Mouse (Mus musculus) limb, embryonic 13.5 days (tissue): ENCODE data around the gene Zfp36l1. TPM values are rescaled to one million over a fixed set of nuclear protein-coding genes. Genes with fewer than 3 reads are reported as not detected.

ENCODE experiments used
- ATAC-seq: fragments of 200-750 bp; cut with Nextera tagmentation; 2 replicates; pipeline ENCODE4 v1.8.0; 2017; ENCODE audit warnings: low read depth, moderate number of reproducible peaks, moderate TSS enrichment; ENCODE audit not compliant: low FRiP score
- H3K27ac ChIP-seq: fragments of 300-500 bp; sonication (generic); 2 replicates; pipeline ENCODE4 v1.5.1; 2015; ENCODE audit warnings: inconsistent platforms, mild to moderate bottlenecking, moderate library complexity
- H3K27me3 ChIP-seq: fragments of 300-500 bp; sonication (generic); 2 replicates; pipeline ENCODE4 v1.6.1; 2015; ENCODE audit warnings: mild to moderate bottlenecking, inconsistent platforms
- H3K36me3 ChIP-seq: fragments of 300-500 bp; sonication (generic); 2 replicates; pipeline ENCODE4 v1.6.1; 2015; ENCODE audit warnings: inconsistent platforms, mild to moderate bottlenecking, moderate library complexity
- H3K4me1 ChIP-seq: fragments of 300-500 bp; sonication (generic); 2 replicates; pipeline ENCODE4 v1.6.1; 2015; ENCODE audit warnings: inconsistent platforms
- H3K4me2 ChIP-seq: fragments of 300-500 bp; sonication (generic); replicated peaks from 2 replicates; pipeline ENCODE4 v1.6.1; 2015; ENCODE audit warnings: inconsistent platforms, mild to moderate bottlenecking, moderate library complexity
- H3K4me3 ChIP-seq: fragments of 300-500 bp; sonication (generic); 2 replicates; pipeline ENCODE4 v1.5.1; 2015; ENCODE audit warnings: moderate library complexity, mild to moderate bottlenecking, inconsistent platforms
- H3K9ac ChIP-seq: fragments of 300-500 bp; sonication (generic); 2 replicates; pipeline ENCODE4 v1.6.1; 2015; ENCODE audit warnings: mild to moderate bottlenecking, inconsistent platforms
- H3K9me3 ChIP-seq: fragments of 300-500 bp; sonication (generic); 2 replicates; pipeline ENCODE4 v1.6.1; 2016; ENCODE audit warnings: inconsistent platforms
- WGBS: fragments of 180-500 bp; shearing (Covaris S2); methylation state at CpG from one replicate; pipeline ENCODE4 v1.1.7; 2015; 5-methylcytosine and 5-hydroxymethylcytosine counted together
- polyA plus RNA-seq: library from polyadenylated mRNA; unstranded; fragments of >200 nt; fragmentation: Nextera tagmentation; extraction: Ambion mirVana; gene quantifications from 2 replicates; pipeline ENCODE4 v1.2.1, GENCODE M21; 2015

The Zfp36l1 gene
- polyA plus RNA-seq: 134 and 146 TPM in 2 replicates

- WGBS: under 1% methylated on average over 41 of the region's 42 CpGs
- Histone ChIP-seq H3K9ac (peak within 1 kb of the TSS; percentile 100), H3K4me3 (peak within 1 kb of the TSS; percentile 91), H3K27ac (peak within 1 kb of the TSS; percentile 99), H3K4me1 (peaks cover 36% of the 10 kb centered on the region), H3K4me2 (peak within 1 kb of the TSS; percentile 94), H3K27me3 (no peaks in the 10 kb centered on the region), H3K36me3 (peaks cover 22% of the 10 kb centered on the region), H3K9me3 (no peaks in the 10 kb centered on the region)
- ATAC-seq: peak; percentile 77
These were observed at the start of gene Zfp36l1 for GRCm38 (mm10) chr12:80112852-80113551. Gene Zfp36l1 (minus strand): TSS chr12:80113013.

- Histone ChIP-seq H3K27ac (no peak overlapping the region), H3K4me2 (no peak overlapping the region), H3K9ac (no peak overlapping the region), H3K4me3 (no peak overlapping the region), H3K4me1 (peaks cover 12% of the 10 kb centered on the region), H3K27me3 (no peaks in the 10 kb centered on the region), H3K9me3 (no peaks in the 10 kb centered on the region), H3K36me3 (peaks cover 16% of the 10 kb centered on the region)
- no peak for ATAC-seq
- 78% methylated on average over 3 of the region's 3 CpGs for WGBS
These were observed 49.6 kb upstream of the Zfp36l1 start for GRCm38 (mm10) chr12:80162448-80162847.

- H3K36me3 ChIP-seq: no peaks in the 10 kb centered on the region
- 6% methylated on average over 5 of the region's 5 CpGs for WGBS
- H3K27me3 ChIP-seq: no peaks in the 10 kb centered on the region
- H3K9ac ChIP-seq: no peak overlapping the region
- no peak for ATAC-seq
- no peaks in the 10 kb centered on the region for H3K9me3 ChIP-seq
- H3K27ac ChIP-seq: no peak overlapping the region
- no peak overlapping the region for H3K4me3 ChIP-seq
- H3K4me1 ChIP-seq: 0 out of 2 replicates have a peak, but pooled peaks cover 4% of the 10 kb centered on the region
- H3K4me2 ChIP-seq: no peak overlapping the region
These were observed 44.9 kb upstream of the Zfp36l1 start for GRCm38 (mm10) chr12:80157675-80158074.

- WGBS: 46% methylated on average over 10 of the region's 10 CpGs
- Histone ChIP-seq H3K4me3 (no peak overlapping the region), H3K36me3 (no peaks in the 10 kb centered on the region), H3K9ac (no peak overlapping the region), H3K27ac (no peak overlapping the region), H3K4me2 (no peak overlapping the region), H3K27me3 (no peaks in the 10 kb centered on the region), H3K4me1 (peaks cover 4% of the 10 kb centered on the region; the same call in 1 of the 2 replicates), H3K9me3 (0 out of 2 replicates have a peak, but pooled peaks cover 6% of the 10 kb centered on the region)
- no peak for ATAC-seq
These were observed 41.0 kb upstream of the Zfp36l1 start for GRCm38 (mm10) chr12:80153687-80154326.

- Histone ChIP-seq H3K27me3 (no peaks in the 10 kb centered on the region), H3K27ac (no peak overlapping the region), H3K9me3 (0 out of 2 replicates have a peak, but pooled peaks cover 6% of the 10 kb centered on the region), H3K9ac (no peak overlapping the region), H3K4me2 (no peak overlapping the region), H3K36me3 (no peaks in the 10 kb centered on the region), H3K4me3 (no peak overlapping the region), H3K4me1 (no peaks in the 10 kb centered on the region; the same call in 1 of the 2 replicates)
- WGBS: 82% methylated on average over 6 of the region's 6 CpGs
- ATAC-seq: no peak
These were observed 40.3 kb upstream of the Zfp36l1 start for GRCm38 (mm10) chr12:80153078-80153477.

GRCm38 (mm10) chr12:80151821-80152220 lies 39.0 kb upstream of the Zfp36l1 start:
- Histone ChIP-seq H3K27ac (no peak overlapping the region), H3K9me3 (0 out of 2 replicates have a peak, but pooled peaks cover 6% of the 10 kb centered on the region), H3K9ac (no peak overlapping the region), H3K4me3 (no peak overlapping the region), H3K4me2 (no peak overlapping the region), H3K36me3 (no peaks in the 10 kb centered on the region), H3K27me3 (no peaks in the 10 kb centered on the region), H3K4me1 (peaks cover 2% of the 10 kb centered on the region)
- no peak for ATAC-seq
- WGBS: 83% methylated on average over 6 of the region's 6 CpGs

GRCm38 (mm10) chr12:80150624-80151023 lies 37.8 kb upstream of the Zfp36l1 start:
- ATAC-seq: no peak
- 36% methylated on average over 8 of the region's 8 CpGs for WGBS
- no peak overlapping the region for H3K4me3 ChIP-seq

GRCm38 (mm10) chr12:80147563-80148214 lies 34.9 kb upstream of the Zfp36l1 start:
- Histone ChIP-seq H3K27me3 (no peaks in the 10 kb centered on the region), H3K27ac (no peak overlapping the region), H3K4me1 (peaks cover 13% of the 10 kb centered on the region), H3K9me3 (0 out of 2 replicates have a peak, but pooled peaks cover 6% of the 10 kb centered on the region), H3K9ac (no peak overlapping the region), H3K4me2 (no peak overlapping the region), H3K36me3 (no peaks in the 10 kb centered on the region), H3K4me3 (no peak overlapping the region)
- no peak for ATAC-seq
- 78% methylated on average over 11 of the region's 11 CpGs for WGBS

More at GRCm38 (mm10) chr12:80150624-80151023, 37.8 kb upstream of the Zfp36l1 start:
- Histone ChIP-seq H3K27ac (no peak overlapping the region), H3K4me2 (no peak overlapping the region), H3K9ac (no peak overlapping the region), H3K4me1 (peaks cover 12% of the 10 kb centered on the region), H3K27me3 (no peaks in the 10 kb centered on the region), H3K36me3 (no peaks in the 10 kb centered on the region), H3K9me3 (0 out of 2 replicates have a peak, but pooled peaks cover 6% of the 10 kb centered on the region)

GRCm38 (mm10) chr12:80146227-80147223 lies 33.7 kb upstream of the Zfp36l1 start:
- Histone ChIP-seq H3K36me3 (no peaks in the 10 kb centered on the region), H3K27ac (peak overlapping the region; percentile 52; the same call in 1 of the 2 replicates), H3K27me3 (no peaks in the 10 kb centered on the region), H3K9ac (no peak overlapping the region), H3K9me3 (no peaks in the 10 kb centered on the region), H3K4me2 (no peak overlapping the region), H3K4me1 (peaks cover 13% of the 10 kb centered on the region), H3K4me3 (no peak overlapping the region)
- WGBS: 36% methylated on average over 20 of the region's 21 CpGs
- ATAC-seq: no peak

GRCm38 (mm10) chr12:80145365-80145764 lies 32.6 kb upstream of the Zfp36l1 start:
- WGBS: 86% methylated on average over 8 of the region's 8 CpGs
- no peak overlapping the region for H3K27ac ChIP-seq
- no peak for ATAC-seq

GRCm38 (mm10) chr12:80144846-80145245 lies 32.0 kb upstream of the Zfp36l1 start:
- 70% methylated on average over 3 of the region's 3 CpGs for WGBS
- Histone ChIP-seq H3K9ac (no peak overlapping the region), H3K4me1 (peaks cover 13% of the 10 kb centered on the region), H3K4me2 (no peak overlapping the region), H3K36me3 (no peaks in the 10 kb centered on the region), H3K27me3 (0 out of 2 replicates have a peak, but pooled peaks cover 2% of the 10 kb centered on the region), H3K27ac (no peak overlapping the region), H3K4me3 (no peak overlapping the region), H3K9me3 (no peaks in the 10 kb centered on the region)
- ATAC-seq: no peak

More at GRCm38 (mm10) chr12:80145365-80145764, 32.6 kb upstream of the Zfp36l1 start:
- H3K4me2 ChIP-seq: no peak overlapping the region
- no peaks in the 10 kb centered on the region for H3K9me3 ChIP-seq
- H3K9ac ChIP-seq: no peak overlapping the region
- no peak overlapping the region for H3K4me3 ChIP-seq
- no peaks in the 10 kb centered on the region for H3K36me3 ChIP-seq
- no peaks in the 10 kb centered on the region for H3K27me3 ChIP-seq
- H3K4me1 ChIP-seq: peaks cover 13% of the 10 kb centered on the region
